ENCODE assay signal across 29 mouse cellular contexts in genomic region chr2:118167731-118168130, GRCm38 (mm10). TPM values are rescaled to one million over a fixed set of nuclear protein-coding genes. Genes with fewer than 3 reads are reported as not detected.
DNase-seq lines count a peak whose midpoint lies in the region; ATAC-seq lines count a peak whose summit lies in the region.
"Had no signal": no experiment of that assay in that cellular context is flagged by ENCODE, and none has a peak within 500 bp of the region (broad histone marks: within the 10 kb centered on the region; RNA-seq: fewer than 3 reads in every experiment).

No protein-coding gene starts in this region.

- no peak overlapping the region for H3K27ac ChIP-seq in forebrain, embryonic 14.5 days (ENCODE audit: low read depth, low read length)
- H3K27ac ChIP-seq in forebrain, embryonic 12.5 days = no peak overlapping the region
- H3K27ac ChIP-seq in midbrain, embryonic 11.5 days (ENCODE audit: low read depth, low read length) = no peak overlapping the region
- no peak overlapping the region for H3K27ac ChIP-seq in midbrain, embryonic 14.5 days (replicated peaks; ENCODE audit: low read depth, low read length)
- no peak overlapping the region for H3K27ac ChIP-seq in forebrain, embryonic 15.5 days (replicated peaks)
- H3K27ac ChIP-seq in hindbrain, embryonic 16.5 days (ENCODE audit: low read depth, low read length) = no peak overlapping the region
- H3K27ac ChIP-seq: embryonic facial prominence, embryonic 12.5 days; heart, embryonic 13.5 days; liver, embryonic 14.5 days; macrophage; neural tube, embryonic 15.5 days; stomach, embryonic 15.5 days had no signal

- ATAC-seq in forebrain, embryonic 14.5 days = peak; percentile 57; the same call in 1 of the 2 replicates
- ATAC-seq in forebrain, embryonic 12.5 days (ENCODE audit: low FRiP score) = no peak
- no peak for ATAC-seq in midbrain, embryonic 11.5 days (ENCODE audit: low FRiP score)
- ATAC-seq in midbrain, embryonic 14.5 days (ENCODE audit: low FRiP score, low TSS enrichment) = no peak
- peak; percentile 75 for ATAC-seq in forebrain, embryonic 15.5 days (replicated peaks)
- ATAC-seq in hindbrain, embryonic 16.5 days = peak; percentile 76
- ATAC-seq: activated CD4-positive, CD25-positive, alpha-beta regulatory T cell, adult 4 months; intestine, embryonic 16.5 days had no signal

- DNase-seq in forebrain, embryonic 14.5 days (ENCODE audit: low spot score) = peak; percentile 30
- peak; percentile 57 for DNase-seq in midbrain, embryonic 11.5 days (ENCODE audit: low spot score, missing footprints)
- DNase-seq in midbrain, embryonic 14.5 days = no peak
- no peak for DNase-seq in left cerebral cortex, postnatal 14 days (ENCODE audit: low spot score in 2 of 2)
- DNase-seq in layer of hippocampus, postnatal 25 days (ENCODE audit: extremely low spot score in 1 of 2, low spot score in 1 of 2) = no peak
- DNase-seq: adrenal gland, adult 2 months; adrenal gland, postnatal 36 days; gastrocnemius, postnatal 10 days; heart, postnatal 14 days; kidney, adult 8-10 months; kidney, postnatal 10 days; layer of hippocampus, adult 9-11 months; liver; lung, adult 2 months; lung, postnatal 10 days; retina, postnatal 1 day; right cerebral cortex, postnatal 14 days; thymus, postnatal 14 days had no signal

- intact Hi-C loops in left cerebral cortex, postnatal 14 days (cut with DNase I) = no loop called here

- 54% methylated on average over 4 of the region's 4 CpGs for WGBS in forebrain, embryonic 14.5 days
- 69% methylated on average over 4 of the region's 4 CpGs for WGBS in forebrain, embryonic 12.5 days
- 71% methylated on average over 4 of the region's 4 CpGs for WGBS in midbrain, embryonic 11.5 days
- 59% methylated on average over 4 of the region's 4 CpGs for WGBS in midbrain, embryonic 14.5 days
- 45% methylated on average over 4 of the region's 4 CpGs for WGBS in forebrain, embryonic 15.5 days
- 43% methylated on average over 4 of the region's 4 CpGs for WGBS in hindbrain, embryonic 16.5 days

- H3K9me3 ChIP-seq in forebrain, embryonic 14.5 days (replicated peaks; ENCODE audit: control insufficient read depth, low read length) = no peaks in the 10 kb centered on the region
- H3K9me3 ChIP-seq in forebrain, embryonic 12.5 days = 0 out of 2 replicates have a peak, but pooled peaks cover 3% of the 10 kb centered on the region
- no peaks in the 10 kb centered on the region; the same call in 1 of the 2 replicates for H3K9me3 ChIP-seq in midbrain, embryonic 11.5 days (ENCODE audit: control insufficient read depth, low read length)
- peaks cover 3% of the 10 kb centered on the region; the same call in 1 of the 2 replicates for H3K9me3 ChIP-seq in midbrain, embryonic 14.5 days (ENCODE audit: control insufficient read depth, low read length)
- H3K9me3 ChIP-seq in forebrain, embryonic 15.5 days = no peaks in the 10 kb centered on the region
- 0 out of 2 replicates have a peak, but pooled peaks cover 4% of the 10 kb centered on the region for H3K9me3 ChIP-seq in hindbrain, embryonic 16.5 days (ENCODE audit: control insufficient read depth, low read length)
- H3K9me3 ChIP-seq: embryonic facial prominence, embryonic 12.5 days; heart, embryonic 13.5 days; neural tube, embryonic 15.5 days; stomach, embryonic 15.5 days had no signal

- H3K4me2 ChIP-seq in forebrain, embryonic 14.5 days (ENCODE audit: low read length) = no peak overlapping the region
- H3K4me2 ChIP-seq in forebrain, embryonic 12.5 days = no peak overlapping the region
- no peak overlapping the region for H3K4me2 ChIP-seq in midbrain, embryonic 11.5 days
- no peak overlapping the region for H3K4me2 ChIP-seq in midbrain, embryonic 14.5 days (ENCODE audit: low read length)
- H3K4me2 ChIP-seq in forebrain, embryonic 15.5 days (replicated peaks) = no peak overlapping the region
- no peak overlapping the region for H3K4me2 ChIP-seq in hindbrain, embryonic 16.5 days (ENCODE audit: low read length)
- H3K4me2 ChIP-seq: embryonic facial prominence, embryonic 12.5 days; heart, embryonic 13.5 days; neural tube, embryonic 15.5 days; stomach, embryonic 15.5 days had no signal

- no peak overlapping the region for H3K4me3 ChIP-seq in forebrain, embryonic 14.5 days (ENCODE audit: low read depth, low read length)
- H3K4me3 ChIP-seq in forebrain, embryonic 12.5 days (replicated peaks) = no peak overlapping the region
- no peak overlapping the region for H3K4me3 ChIP-seq in midbrain, embryonic 11.5 days (ENCODE audit: low read depth, low read length)
- no peak overlapping the region for H3K4me3 ChIP-seq in midbrain, embryonic 14.5 days (replicated peaks; ENCODE audit: low read depth, low read length)
- no peak overlapping the region for H3K4me3 ChIP-seq in forebrain, embryonic 15.5 days
- no peak overlapping the region for H3K4me3 ChIP-seq in hindbrain, embryonic 16.5 days (ENCODE audit: low read length)
- H3K4me3 ChIP-seq: embryonic facial prominence, embryonic 12.5 days; heart, embryonic 13.5 days; neural tube, embryonic 15.5 days; stomach, embryonic 15.5 days had no signal

- no peak overlapping the region for H3K9ac ChIP-seq in forebrain, embryonic 14.5 days (ENCODE audit: low read length)
- H3K9ac ChIP-seq in forebrain, embryonic 12.5 days = no peak overlapping the region
- H3K9ac ChIP-seq in midbrain, embryonic 11.5 days (ENCODE audit: low read length) = no peak overlapping the region
- no peak overlapping the region for H3K9ac ChIP-seq in midbrain, embryonic 14.5 days (replicated peaks; ENCODE audit: low read length)
- no peak overlapping the region for H3K9ac ChIP-seq in forebrain, embryonic 15.5 days (replicated peaks)
- H3K9ac ChIP-seq in hindbrain, embryonic 16.5 days (ENCODE audit: low read depth, low read length) = no peak overlapping the region
- H3K9ac ChIP-seq: embryonic facial prominence, embryonic 12.5 days; heart, embryonic 13.5 days; liver, embryonic 14.5 days; neural tube, embryonic 15.5 days; stomach, embryonic 15.5 days had no signal

- H3K36me3 ChIP-seq in forebrain, embryonic 14.5 days (ENCODE audit: control insufficient read depth, insufficient read depth, low read length) = no peaks in the 10 kb centered on the region
- no peaks in the 10 kb centered on the region for H3K36me3 ChIP-seq in forebrain, embryonic 12.5 days (replicated peaks)
- no peaks in the 10 kb centered on the region for H3K36me3 ChIP-seq in midbrain, embryonic 11.5 days (ENCODE audit: control insufficient read depth, insufficient read depth, low read length)
- no peaks in the 10 kb centered on the region for H3K36me3 ChIP-seq in midbrain, embryonic 14.5 days (ENCODE audit: control insufficient read depth, insufficient read depth, low read length)
- H3K36me3 ChIP-seq in forebrain, embryonic 15.5 days = no peaks in the 10 kb centered on the region
- H3K36me3 ChIP-seq in hindbrain, embryonic 16.5 days (ENCODE audit: control insufficient read depth, insufficient read depth, low read length) = no peaks in the 10 kb centered on the region
- H3K36me3 ChIP-seq: embryonic facial prominence, embryonic 12.5 days; heart, embryonic 13.5 days; neural tube, embryonic 15.5 days; stomach, embryonic 15.5 days had no signal

- no peaks in the 10 kb centered on the region for H3K4me1 ChIP-seq in forebrain, embryonic 14.5 days (ENCODE audit: control insufficient read depth, insufficient read depth, low read length)
- 0 out of 2 replicates have a peak, but pooled peaks cover 2% of the 10 kb centered on the region for H3K4me1 ChIP-seq in forebrain, embryonic 12.5 days
- H3K4me1 ChIP-seq in midbrain, embryonic 11.5 days (ENCODE audit: control insufficient read depth, insufficient read depth, low read length) = no peaks in the 10 kb centered on the region
- no peaks in the 10 kb centered on the region for H3K4me1 ChIP-seq in midbrain, embryonic 14.5 days (ENCODE audit: control insufficient read depth, insufficient read depth, low read length)
- H3K4me1 ChIP-seq in forebrain, embryonic 15.5 days = no peaks in the 10 kb centered on the region
- no peaks in the 10 kb centered on the region for H3K4me1 ChIP-seq in hindbrain, embryonic 16.5 days (ENCODE audit: control insufficient read depth, insufficient read depth, low read depth, low read length)
- H3K4me1 ChIP-seq: neural tube, embryonic 15.5 days; stomach, embryonic 15.5 days had no signal

- no peaks in the 10 kb centered on the region for H3K27me3 ChIP-seq in forebrain, embryonic 14.5 days (replicated peaks; ENCODE audit: control insufficient read depth, insufficient read depth, low read length)
- no peaks in the 10 kb centered on the region for H3K27me3 ChIP-seq in forebrain, embryonic 12.5 days
- no peaks in the 10 kb centered on the region for H3K27me3 ChIP-seq in midbrain, embryonic 11.5 days (ENCODE audit: control insufficient read depth, insufficient read depth, low read length)
- no peaks in the 10 kb centered on the region for H3K27me3 ChIP-seq in midbrain, embryonic 14.5 days (ENCODE audit: control insufficient read depth, insufficient read depth, low read length)
- no peaks in the 10 kb centered on the region for H3K27me3 ChIP-seq in forebrain, embryonic 15.5 days
- no peaks in the 10 kb centered on the region for H3K27me3 ChIP-seq in hindbrain, embryonic 16.5 days (replicated peaks; ENCODE audit: control insufficient read depth, insufficient read depth, low read length)
- H3K27me3 ChIP-seq: embryonic facial prominence, embryonic 12.5 days; heart, embryonic 13.5 days; neural tube, embryonic 15.5 days; stomach, embryonic 15.5 days had no signal

RNA-seq across cellular contexts. Expression of gene Thbs1, which starts 56.1 kb away (rescaled TPM):
- 5.8 and 8.3 TPM in 2 replicates for polyA plus RNA-seq in forebrain, embryonic 14.5 days (2014; fragmentation: Nextera tagmentation; extraction: Ambion mirVana)
- polyA plus RNA-seq in forebrain, embryonic 12.5 days (2016; fragmentation: Nextera tagmentation; extraction: Ambion mirVana) = 31.7 and 40.6 TPM in 2 replicates
- polyA plus RNA-seq in midbrain, embryonic 11.5 days (2014; fragmentation: Nextera tagmentation; extraction: Ambion mirVana) = 37.4 and 42.0 TPM in 2 replicates
- 2.8 and 4.0 TPM in 2 replicates for polyA plus RNA-seq in midbrain, embryonic 14.5 days (2014; fragmentation: Nextera tagmentation; extraction: Ambion mirVana)
- 10.2 and 10.3 TPM in 2 replicates for polyA plus RNA-seq in forebrain, embryonic 15.5 days (2015; fragmentation: Nextera tagmentation; extraction: Ambion mirVana)
- 6.2 and 8.9 TPM in 2 replicates for polyA plus RNA-seq in hindbrain, embryonic 16.5 days (2015; fragmentation: Nextera tagmentation; extraction: Ambion mirVana)
- 1 to 10 TPM; 4.3 to 4.7 TPM for total RNA-seq in left cerebral cortex, postnatal 14 days (2021)
- 1 to 10 TPM; 2.2 to 2.7 TPM for total RNA-seq in layer of hippocampus, postnatal 25 days (2021)
- polyA plus RNA-seq: activated CD4-positive, CD25-positive, alpha-beta regulatory T cell, adult 4 months had no signal

Comparison
In these comparisons a context has a peak if more than half of its experiments do, and no peak if none do; other contexts are left out.
1. ATAC-seq: peak in forebrain, embryonic 14.5 days (single experiment), forebrain, embryonic 15.5 days (single experiment) and hindbrain, embryonic 16.5 days (single experiment); none in forebrain, embryonic 12.5 days (single experiment), midbrain, embryonic 11.5 days (single experiment) and midbrain, embryonic 14.5 days (single experiment).
2. DNase-seq: peak in forebrain, embryonic 14.5 days (single experiment) and midbrain, embryonic 11.5 days (single experiment); none in midbrain, embryonic 14.5 days (single experiment), left cerebral cortex, postnatal 14 days (0 of 2) and layer of hippocampus, postnatal 25 days (0 of 2).